Mouse (Mus musculus) neural tube, embryonic 11.5 days (tissue): ENCODE data around the gene Mtus2. TPM values are rescaled to one million over a fixed set of nuclear protein-coding genes. Genes with fewer than 3 reads are reported as not detected.

Source experiments
- ATAC-seq: fragments of 200-750 bp; cut with Nextera tagmentation; 2 replicates; pipeline ENCODE4 v1.8.0; 2017; ENCODE audit warnings: moderate number of reproducible peaks, mild to moderate bottlenecking, moderate TSS enrichment, moderate library complexity; ENCODE audit not compliant: insufficient read depth, low FRiP score, low TSS enrichment
- DNase-seq: peaks from one replicate; pipeline ENCODE4 v3.0.0-alpha.2; 2015; ENCODE audit warnings: low spot score
- H3K27ac ChIP-seq: fragments of 300-500 bp; sonication (generic); 2 replicates; pipeline ENCODE4 v1.5.1; 2014; ENCODE audit warnings: low read depth, mild to moderate bottlenecking, low read length
- H3K27me3 ChIP-seq: fragments of 300-500 bp; sonication (generic); 2 replicates; pipeline ENCODE4 v1.6.1; 2014; ENCODE audit warnings: mild to moderate bottlenecking, low read length, mixed read lengths; ENCODE audit not compliant: control insufficient read depth, insufficient read depth
- H3K36me3 ChIP-seq: fragments of 300-500 bp; sonication (generic); 2 replicates; pipeline ENCODE4 v1.6.1; 2014; ENCODE audit warnings: mild to moderate bottlenecking, low read length, moderate library complexity, mixed read lengths; ENCODE audit not compliant: control insufficient read depth, insufficient read depth
- H3K4me1 ChIP-seq: fragments of 300-500 bp; sonication (generic); 2 replicates; pipeline ENCODE4 v1.6.1; 2014; ENCODE audit warnings: low read length, mixed read lengths; ENCODE audit not compliant: control insufficient read depth, insufficient read depth
- H3K4me2 ChIP-seq: fragments of 300-500 bp; sonication (generic); 2 replicates; pipeline ENCODE4 v1.6.1; 2014; ENCODE audit warnings: low read depth, mild to moderate bottlenecking, moderate library complexity
- H3K4me3 ChIP-seq: fragments of 300-500 bp; sonication (generic); 2 replicates; pipeline ENCODE4 v1.5.1; 2014; ENCODE audit warnings: low read depth, low read length
- H3K9ac ChIP-seq: fragments of 300-500 bp; sonication (generic); 2 replicates; pipeline ENCODE4 v1.6.1; 2014; ENCODE audit warnings: mild to moderate bottlenecking, low read length
- H3K9me3 ChIP-seq: fragments of 300-500 bp; sonication (generic); 2 replicates; pipeline ENCODE4 v1.6.1; 2016; ENCODE audit warnings: low read length; ENCODE audit not compliant: control insufficient read depth
- WGBS: fragments of 180-500 bp; shearing (Covaris S2); extraction: QIAGEN DNeasy Blood & Tissue Kit; methylation state at CpG from one replicate; pipeline ENCODE4 v1.1.7; 2014; 5-methylcytosine and 5-hydroxymethylcytosine counted together
- polyA plus RNA-seq: library from polyadenylated mRNA; unstranded; fragments of >200 nt; fragmentation: Nextera tagmentation; extraction: Ambion mirVana; gene quantifications from 2 replicates; pipeline ENCODE4 v1.2.1, GENCODE M21; 2014

The Mtus2 gene
- polyA plus RNA-seq, 1 experiment from 2014 or later, result 27.5 TPM

GRCm38 (mm10) chr5:148131458-148132131 lies 174.5 kb downstream of the Mtus2 start:
- H3K27ac ChIP-seq, result no peak overlapping the region
- no peaks in the 10 kb centered on the region for H3K36me3 ChIP-seq
- H3K9me3 ChIP-seq, result no peaks in the 10 kb centered on the region
- DNase-seq (no peak), ATAC-seq (no peak)
- 0 out of 2 replicates have a peak, but pooled peaks cover 2% of the 10 kb centered on the region for H3K4me1 ChIP-seq
- H3K4me3 ChIP-seq, result no peak overlapping the region
- H3K4me2 ChIP-seq, result no peak overlapping the region
- no peak overlapping the region for H3K9ac ChIP-seq
- WGBS, result 73% methylated on average over 10 of the region's 10 CpGs
- no peaks in the 10 kb centered on the region for H3K27me3 ChIP-seq

GRCm38 (mm10) chr5:148133448-148134060 lies 176.4 kb downstream of the Mtus2 start:
- ATAC-seq (no peak), DNase-seq (no peak)
- H3K27ac ChIP-seq, result 0 out of 2 replicates have a peak overlapping the region, but pooled peaks have one; percentile 20
- no peak overlapping the region for H3K9ac ChIP-seq
- H3K36me3 ChIP-seq, result no peaks in the 10 kb centered on the region
- 0 out of 2 replicates have a peak, but pooled peaks cover 2% of the 10 kb centered on the region for H3K4me1 ChIP-seq
- no peak overlapping the region for H3K4me2 ChIP-seq
- no peak overlapping the region for H3K4me3 ChIP-seq
- no peaks in the 10 kb centered on the region for H3K27me3 ChIP-seq
- WGBS, result 70% methylated on average over 9 of the region's 9 CpGs
- no peaks in the 10 kb centered on the region for H3K9me3 ChIP-seq

- no peaks in the 10 kb centered on the region for H3K27me3 ChIP-seq
- no peak for ATAC-seq
- H3K36me3 ChIP-seq, result no peaks in the 10 kb centered on the region
- DNase-seq, result no peak
- no peak overlapping the region for H3K4me2 ChIP-seq
- WGBS, result 92% methylated on average over 3 of the region's 3 CpGs
- no peaks in the 10 kb centered on the region for H3K4me1 ChIP-seq
- no peaks in the 10 kb centered on the region for H3K9me3 ChIP-seq
- H3K4me3 ChIP-seq, result no peak overlapping the region
- no peak overlapping the region for H3K9ac ChIP-seq
- H3K27ac ChIP-seq, result no peak overlapping the region
Measured at GRCm38 (mm10) chr5:148141662-148142061, 184.5 kb downstream of the Mtus2 start.

GRCm38 (mm10) chr5:148146200-148146823 lies 189.2 kb downstream of the Mtus2 start:
- no peak for ATAC-seq
- Histone ChIP-seq H3K4me3 (no peak overlapping the region), H3K4me2 (no peak overlapping the region), H3K27me3 (no peaks in the 10 kb centered on the region), H3K27ac (no peak overlapping the region), H3K9me3 (no peaks in the 10 kb centered on the region), H3K36me3 (no peaks in the 10 kb centered on the region), H3K9ac (no peak overlapping the region), H3K4me1 (no peaks in the 10 kb centered on the region)
- WGBS, result 83% methylated on average over 12 of the region's 12 CpGs
- no peak for DNase-seq

GRCm38 (mm10) chr5:148151894-148152599 lies 194.9 kb downstream of the Mtus2 start:
- no peaks in the 10 kb centered on the region for H3K36me3 ChIP-seq
- WGBS, result 58% methylated on average over 14 of the region's 14 CpGs
- DNase-seq, result no peak
- peak; percentile 46; the same call in 1 of the 2 replicates for ATAC-seq
- H3K9ac ChIP-seq, result no peak overlapping the region
- no peaks in the 10 kb centered on the region for H3K27me3 ChIP-seq
- no peaks in the 10 kb centered on the region for H3K9me3 ChIP-seq
- H3K4me2 ChIP-seq, result no peak overlapping the region
- peaks cover 6% of the 10 kb centered on the region; the same call in 1 of the 2 replicates for H3K4me1 ChIP-seq
- H3K27ac ChIP-seq, result peak overlapping the region; percentile 44; the same call in 1 of the 2 replicates
- no peak overlapping the region for H3K4me3 ChIP-seq

GRCm38 (mm10) chr5:148152600-148153402 lies 195.7 kb downstream of the Mtus2 start:
- DNase-seq (peak; percentile 70), ATAC-seq (peak; percentile 77)
- H3K4me1 ChIP-seq, result peaks cover 6% of the 10 kb centered on the region; the same call in 1 of the 2 replicates
- no peaks in the 10 kb centered on the region for H3K36me3 ChIP-seq
- H3K9ac ChIP-seq, result no peak overlapping the region
- H3K27ac ChIP-seq, result peak overlapping the region; percentile 68
- H3K27me3 ChIP-seq, result no peaks in the 10 kb centered on the region
- H3K4me2 ChIP-seq, result no peak overlapping the region
- no peak overlapping the region for H3K4me3 ChIP-seq
- no peaks in the 10 kb centered on the region for H3K9me3 ChIP-seq
- 54% methylated on average over 13 of the region's 13 CpGs for WGBS

- Histone ChIP-seq H3K4me2 (no peak overlapping the region), H3K9ac (no peak overlapping the region), H3K4me1 (peaks cover 6% of the 10 kb centered on the region; the same call in 1 of the 2 replicates), H3K27me3 (no peaks in the 10 kb centered on the region), H3K9me3 (no peaks in the 10 kb centered on the region), H3K27ac (peak overlapping the region; percentile 68), H3K4me3 (no peak overlapping the region), H3K36me3 (no peaks in the 10 kb centered on the region)
- ATAC-seq (no peak), DNase-seq (no peak)
- 62% methylated on average over 9 of the region's 9 CpGs for WGBS
Measured at GRCm38 (mm10) chr5:148153403-148153713, 196.2 kb downstream of the Mtus2 start.

GRCm38 (mm10) chr5:148154727-148155126 lies 197.6 kb downstream of the Mtus2 start:
- Histone ChIP-seq H3K4me2 (no peak overlapping the region), H3K27me3 (no peaks in the 10 kb centered on the region), H3K4me1 (peaks cover 6% of the 10 kb centered on the region; the same call in 1 of the 2 replicates), H3K27ac (no peak overlapping the region), H3K9ac (no peak overlapping the region), H3K36me3 (no peaks in the 10 kb centered on the region), H3K4me3 (no peak overlapping the region), H3K9me3 (no peaks in the 10 kb centered on the region)
- no peak for ATAC-seq
- WGBS, result 88% methylated on average over 3 of the region's 3 CpGs
- DNase-seq, result no peak
